Mouse (Mus musculus) kidney, postnatal 0 days (tissue): ENCODE results near the gene Osr1. TPM values are rescaled to one million over a fixed set of nuclear protein-coding genes. Genes with fewer than 3 reads are reported as not detected.
A peak's percentile ranks its signal among the peaks of the same experiment; 100 is the strongest.

Source experiments
- ATAC-seq: fragments of 200-750 bp; cut with Nextera tagmentation; replicated peaks from 2 replicates; pipeline ENCODE4 v1.8.0; 2017; ENCODE audit warnings: low read depth, moderate number of reproducible peaks, moderate TSS enrichment, moderate library complexity; ENCODE audit not compliant: low FRiP score
- DNase-seq: peaks from one replicate; pipeline ENCODE4 v3.0.0-alpha.2; 2016; ENCODE audit warnings: low spot score
- H3K27ac ChIP-seq: fragments of 300-500 bp; sonication (generic); 2 replicates; pipeline ENCODE4 v1.5.1; 2014; ENCODE audit warnings: mild to moderate bottlenecking
- H3K27me3 ChIP-seq: fragments of 300-500 bp; sonication (generic); 2 replicates; pipeline ENCODE4 v1.6.1; 2014; ENCODE audit warnings: low read length, mixed read lengths; ENCODE audit not compliant: insufficient read depth
- H3K36me3 ChIP-seq: fragments of 300-500 bp; sonication (generic); 2 replicates; pipeline ENCODE4 v1.6.1; 2014; ENCODE audit warnings: low read length, mixed read lengths; ENCODE audit not compliant: insufficient read depth
- H3K4me1 ChIP-seq: fragments of 300-500 bp; sonication (generic); replicated peaks from 2 replicates; pipeline ENCODE4 v1.6.1; 2014; ENCODE audit warnings: antibody characterized with exemption, low read length, mixed read lengths; ENCODE audit not compliant: insufficient read depth
- H3K4me2 ChIP-seq: fragments of 300-500 bp; sonication (generic); 2 replicates; pipeline ENCODE4 v1.6.1; 2014; ENCODE audit warnings: mild to moderate bottlenecking, low read length, moderate library complexity, mixed read lengths
- H3K4me3 ChIP-seq: fragments of 300-500 bp; sonication (generic); replicated peaks from 2 replicates; pipeline ENCODE4 v1.5.1; 2014; ENCODE audit warnings: low read depth, low read length
- H3K9ac ChIP-seq: fragments of 300-500 bp; sonication (generic); 2 replicates; pipeline ENCODE4 v1.6.1; 2014; ENCODE audit warnings: low read depth, low read length
- H3K9me3 ChIP-seq: fragments of 300-500 bp; sonication (generic); replicated peaks from 2 replicates; pipeline ENCODE4 v1.6.1; 2016; ENCODE audit warnings: low read length, inconsistent platforms, mixed read lengths
- CTCF ChIP-seq: IDR thresholded peaks from 2 replicates; pipeline ENCODE4 v1.5.1; 2016; ENCODE audit warnings: antibody characterized with exemption, low read depth, mild to moderate bottlenecking, moderate library complexity
- WGBS: fragments of 180-500 bp; shearing (Covaris S2); extraction: QIAGEN DNeasy Blood & Tissue Kit; methylation state at CpG from one replicate; pipeline ENCODE4 v1.1.7; 2014; 5-methylcytosine and 5-hydroxymethylcytosine counted together
- polyA plus RNA-seq: library from polyadenylated mRNA; unstranded; fragments of >200 nt; fragmentation: Nextera tagmentation; extraction: Ambion mirVana; gene quantifications from 2 replicates; pipeline ENCODE4 v1.2.1, GENCODE M21; 2015

Gene Osr1
- polyA plus RNA-seq, result 8.9 and 12.1 TPM in 2 replicates

DNA sequence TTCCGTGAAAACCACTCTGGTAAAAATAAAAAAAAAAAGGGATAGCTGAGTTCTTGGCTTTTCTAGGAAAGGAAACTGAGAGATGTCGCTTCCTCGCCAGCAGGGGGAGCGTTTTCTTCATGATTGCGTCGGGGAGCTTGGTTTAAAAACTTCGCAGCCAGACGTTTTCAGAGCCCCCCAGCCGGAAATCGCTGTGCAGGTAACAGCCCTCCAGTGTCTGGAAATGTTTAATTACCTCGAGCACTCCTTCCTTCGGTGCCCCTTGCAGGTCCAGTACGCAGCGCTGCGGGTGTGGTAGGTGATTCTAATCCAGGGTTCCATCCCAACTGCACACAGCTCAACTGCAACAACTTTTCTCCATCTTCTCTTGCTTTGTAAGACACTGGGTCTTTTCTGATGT, at the start of gene Osr1:
Osr1 (plus strand) TSS at position 146 of the 400 bp plus-strand sequence.
- DNase-seq (peak; percentile 91), ATAC-seq (no peak)
- no peaks in the 10 kb centered on the region for H3K4me1 ChIP-seq
- peak within 1 kb of the TSS; percentile 47 for H3K4me3 ChIP-seq
- under 1% methylated on average over 15 of the region's 15 CpGs for WGBS
- TF ChIP-seq CTCF, result peak; percentile 79
- H3K27ac ChIP-seq, result no peak within 1 kb of the TSS
- H3K9ac ChIP-seq, result no peak within 1 kb of the TSS
- H3K27me3 ChIP-seq, result peaks cover 23% of the 10 kb centered on the region
- H3K4me2 ChIP-seq, result peak within 1 kb of the TSS; percentile 68
- H3K9me3 ChIP-seq, result no peaks in the 10 kb centered on the region
- no peaks in the 10 kb centered on the region for H3K36me3 ChIP-seq

DNA sequence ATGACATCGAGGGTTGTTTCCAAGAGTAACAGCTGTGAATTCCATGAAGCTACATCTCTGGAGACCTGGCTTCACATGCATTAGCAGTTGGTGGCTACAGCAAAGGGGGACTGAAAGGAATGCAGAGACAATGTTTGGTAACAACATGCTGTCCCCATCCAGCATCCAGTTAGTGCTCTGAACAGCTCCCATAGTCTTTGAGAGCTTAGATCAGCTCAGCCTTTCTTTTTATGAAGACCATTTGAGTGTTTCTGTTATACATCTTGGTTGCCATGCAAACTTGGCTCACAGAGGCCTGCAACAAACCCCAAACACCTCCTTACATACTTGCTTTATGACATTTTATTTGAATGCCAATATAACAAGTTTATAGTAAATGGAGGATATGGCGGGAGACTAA, 19.6 kb upstream of the Osr1 start:
- no peak overlapping the region for H3K9ac ChIP-seq
- DNase-seq, result no peak
- no peaks in the 10 kb centered on the region for H3K36me3 ChIP-seq
- no peaks in the 10 kb centered on the region for H3K27me3 ChIP-seq
- no peak for TF ChIP-seq CTCF
- no peak for ATAC-seq
- no peaks in the 10 kb centered on the region for H3K9me3 ChIP-seq
- H3K4me1 ChIP-seq, result no peaks in the 10 kb centered on the region
- no peak overlapping the region for H3K27ac ChIP-seq
- no peak overlapping the region for H3K4me2 ChIP-seq
- WGBS, result 87% methylated on average over 2 of the region's 2 CpGs
- no peak overlapping the region for H3K4me3 ChIP-seq

GRCm38 (mm10) chr12:9564956-9565355, 5.0 kb upstream of the Osr1 start:
- WGBS, result 79% methylated on average over 3 of the region's 3 CpGs

GRCm38 (mm10) chr12:9570496-9570995, 630 bp downstream of the Osr1 start:
- no peaks in the 10 kb centered on the region for H3K9me3 ChIP-seq
- H3K27ac ChIP-seq, result no peak overlapping the region
- no peak overlapping the region for H3K9ac ChIP-seq
- WGBS, result under 1% methylated on average over 17 of the region's 17 CpGs
- H3K4me3 ChIP-seq, result peak overlapping the region; percentile 47
- DNase-seq (peak; percentile 44), ATAC-seq (no peak)
- no peaks in the 10 kb centered on the region for H3K36me3 ChIP-seq
- no peak for TF ChIP-seq CTCF
- H3K27me3 ChIP-seq, result peaks cover 29% of the 10 kb centered on the region
- H3K4me2 ChIP-seq, result peak overlapping the region; percentile 68
- no peaks in the 10 kb centered on the region for H3K4me1 ChIP-seq

More at GRCm38 (mm10) chr12:9564956-9565355, 5.0 kb upstream of the Osr1 start:
- Histone ChIP-seq H3K9ac (no peak overlapping the region), H3K27ac (no peak overlapping the region), H3K4me2 (no peak overlapping the region), H3K4me1 (no peaks in the 10 kb centered on the region), H3K9me3 (no peaks in the 10 kb centered on the region), H3K4me3 (no peak overlapping the region), H3K36me3 (no peaks in the 10 kb centered on the region), H3K27me3 (no peaks in the 10 kb centered on the region)
- TF ChIP-seq CTCF, result no peak
- ATAC-seq, result no peak
- DNase-seq, result no peak

DNA sequence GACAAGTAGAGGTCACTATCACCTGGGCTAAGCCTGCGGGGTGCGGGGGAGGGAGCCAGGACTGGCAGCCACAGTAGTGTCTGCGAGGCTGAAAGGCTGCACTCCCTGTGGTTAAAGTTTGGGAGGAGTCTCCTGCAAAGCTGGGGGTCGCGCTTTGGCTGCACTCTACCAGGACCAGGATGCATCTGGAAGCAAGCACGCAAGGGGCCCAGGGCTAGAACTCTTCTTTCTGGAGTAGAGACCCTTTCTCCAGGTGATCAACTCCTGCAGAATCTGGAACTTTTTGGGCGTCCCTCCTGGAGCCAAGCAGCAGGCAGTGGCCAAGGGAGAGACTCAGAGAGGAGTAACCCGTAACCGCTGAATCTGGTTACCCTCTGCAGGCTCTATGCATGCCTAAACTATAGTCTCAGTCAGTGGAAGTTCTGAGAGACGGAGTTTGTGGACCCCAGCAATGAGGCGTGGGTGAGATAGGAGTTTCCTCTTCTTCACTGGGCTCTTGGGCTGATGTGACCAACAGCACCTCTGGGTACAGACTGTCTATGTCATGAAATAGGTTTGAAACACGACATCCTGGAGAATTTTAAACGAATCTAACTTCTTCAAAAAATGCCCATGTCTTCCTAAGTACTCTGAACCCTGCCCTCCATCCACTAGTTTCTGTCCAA, 1.5 kb downstream of the Osr1 start:
- Histone ChIP-seq H3K4me1 (no peaks in the 10 kb centered on the region), H3K4me3 (no peak overlapping the region), H3K9ac (no peak overlapping the region), H3K9me3 (no peaks in the 10 kb centered on the region), H3K36me3 (no peaks in the 10 kb centered on the region), H3K4me2 (peak overlapping the region; percentile 68), H3K27me3 (peaks cover 33% of the 10 kb centered on the region), H3K27ac (no peak overlapping the region)
- peak; percentile 24 for DNase-seq
- no peak for TF ChIP-seq CTCF
- ATAC-seq, result no peak
- WGBS, result 15% methylated on average over 13 of the region's 13 CpGs

DNA sequence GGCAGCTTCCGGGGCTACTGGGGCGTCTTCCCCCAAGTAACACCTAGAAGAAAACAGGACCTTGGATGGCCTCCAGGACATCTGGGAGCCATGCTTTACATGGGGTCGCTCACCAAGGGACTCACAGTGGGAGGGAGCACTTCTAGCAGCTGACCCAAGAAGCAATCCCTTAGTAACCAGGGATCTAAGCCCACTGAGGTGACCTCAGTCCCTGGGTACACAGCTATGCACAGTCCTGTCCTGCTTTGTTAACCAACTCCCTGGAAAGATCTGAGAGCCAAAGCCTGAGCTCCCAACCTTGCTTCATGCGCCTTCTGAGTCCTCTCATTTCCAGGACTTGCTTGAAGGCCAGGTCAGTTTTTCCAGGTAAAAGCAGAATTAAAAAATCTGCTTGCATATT, 2.1 kb downstream of the Osr1 start:
- H3K27me3 ChIP-seq, result peaks cover 40% of the 10 kb centered on the region
- TF ChIP-seq CTCF, result no peak
- H3K4me1 ChIP-seq, result no peaks in the 10 kb centered on the region
- no peaks in the 10 kb centered on the region for H3K36me3 ChIP-seq
- no peaks in the 10 kb centered on the region for H3K9me3 ChIP-seq
- no peak overlapping the region for H3K4me3 ChIP-seq
- ATAC-seq (no peak), DNase-seq (no peak)
- H3K27ac ChIP-seq, result no peak overlapping the region
- H3K9ac ChIP-seq, result no peak overlapping the region
- 71% methylated on average over 4 of the region's 4 CpGs for WGBS
- no peak overlapping the region for H3K4me2 ChIP-seq

DNA sequence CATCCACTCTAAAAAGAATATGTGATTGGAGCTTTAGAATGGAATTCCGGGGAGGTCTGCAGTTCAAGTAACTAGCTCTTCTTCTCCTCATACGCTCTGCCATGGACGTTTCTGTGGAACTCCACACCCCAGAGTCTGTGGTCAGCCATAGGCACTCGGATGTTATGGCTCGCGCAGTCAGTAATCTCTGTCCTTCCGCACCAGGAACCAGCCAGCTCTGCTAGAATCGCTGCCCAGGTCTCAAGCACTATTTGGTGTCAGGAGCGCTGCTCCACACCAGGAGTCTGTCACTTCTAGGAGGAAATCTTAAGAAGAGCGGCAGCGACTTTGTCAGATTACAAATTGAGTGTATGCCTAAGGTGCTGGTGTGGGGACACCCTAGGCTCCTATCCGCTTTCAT, 3.8 kb downstream of the Osr1 start:
- no peaks in the 10 kb centered on the region for H3K4me1 ChIP-seq
- H3K36me3 ChIP-seq, result no peaks in the 10 kb centered on the region
- 0 out of 2 replicates have a peak, but pooled peaks have one; percentile 1 for ATAC-seq
- TF ChIP-seq CTCF, result no peak
- H3K9me3 ChIP-seq, result no peaks in the 10 kb centered on the region
- no peak overlapping the region for H3K27ac ChIP-seq
- WGBS, result 8% methylated on average over 12 of the region's 12 CpGs
- H3K4me2 ChIP-seq, result peak overlapping the region; percentile 62
- peak; percentile 14 for DNase-seq
- peaks cover 56% of the 10 kb centered on the region for H3K27me3 ChIP-seq
- no peak overlapping the region; the same call in 1 of the 2 replicates for H3K9ac ChIP-seq
- peak overlapping the region; percentile 39 for H3K4me3 ChIP-seq
